Mouse (Mus musculus) ES-Bruce4 (cell line): Measurements from ENCODE around the gene Cmtm3.

Source experiments
- CTCF ChIP-seq: IDR thresholded peaks from one replicate; pipeline ENCODE4 v1.8.1; 2011; ENCODE audit warnings: low read depth, low read length
- EP300 ChIP-seq: IDR thresholded peaks from 2 replicates; pipeline ENCODE4 v1.6.1; 2011; ENCODE audit warnings: low read depth, low read length; ENCODE audit not compliant: insufficient read depth
- POLR2A ChIP-seq: IDR thresholded peaks from one replicate; pipeline ENCODE4 v1.8.1; 2011; ENCODE audit warnings: low read length; ENCODE audit not compliant: insufficient read depth

- no peak for TF ChIP-seq EP300
- no peak for TF ChIP-seq CTCF
- no peak for TF ChIP-seq POLR2A
Observed at GRCm38 (mm10) chr8:104367398-104367797, 28.2 kb downstream of the Cmtm3 start.
